Mouse (Mus musculus): ENCODE measurements around the gene Gpr37l1. TPM values are rescaled to one million over a fixed set of nuclear protein-coding genes. Genes with fewer than 3 reads are reported as not detected.
A peak's percentile ranks its signal among the peaks of the same experiment; 100 is the strongest.

The Gpr37l1 gene
- polyA plus RNA-seq, 1 experiment from 2014 or later: 6.1 TPM

DNA sequence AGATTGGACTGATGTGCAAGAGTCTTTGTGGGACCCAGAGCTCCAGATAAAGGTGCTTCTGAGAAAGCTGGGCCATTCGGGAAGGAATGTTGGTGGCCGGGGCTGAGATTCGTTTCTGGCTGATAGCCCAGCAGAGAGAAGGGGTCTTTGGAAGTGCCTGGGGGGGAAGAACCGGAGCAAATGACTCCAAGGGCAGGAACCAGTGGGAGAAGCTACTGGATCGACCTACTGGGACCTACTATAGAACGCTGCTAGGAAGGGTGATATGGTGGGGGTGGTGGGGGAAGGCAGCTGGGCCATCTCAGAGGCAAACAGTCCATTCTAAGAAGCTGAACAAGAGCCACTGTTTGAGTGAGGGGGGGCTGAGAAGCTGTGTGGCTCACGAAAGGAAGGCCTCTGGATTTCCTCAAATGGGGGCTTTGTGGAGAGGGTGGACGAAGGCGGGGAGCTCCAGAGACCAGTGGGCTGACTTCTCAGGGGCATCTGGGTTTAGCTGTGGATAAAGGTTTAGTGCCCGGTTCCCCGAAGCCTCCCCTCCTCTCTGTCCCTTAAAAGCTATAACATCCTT, 7.8 kb downstream of the Gpr37l1 start:
- 60% methylated on average over 11 of the region's 11 CpGs for WGBS
- peak; percentile 29 for ATAC-seq
- Histone ChIP-seq H3K4me2 (ENCODE audit: low read length) (no peak overlapping the region), H3K27ac (ENCODE audit: low read depth, low read length) (peak overlapping the region; percentile 83), H3K9me3 (ENCODE audit: control insufficient read depth, low read length) (no peaks in the 10 kb centered on the region), H3K36me3 (ENCODE audit: control insufficient read depth, insufficient read depth, low read length) (peaks cover 16% of the 10 kb centered on the region), H3K9ac (ENCODE audit: low read depth, low read length) (no peak overlapping the region), H3K4me3 (ENCODE audit: low read length) (no peak overlapping the region), H3K27me3 (replicated peaks; ENCODE audit: control insufficient read depth, insufficient read depth, low read length) (no peaks in the 10 kb centered on the region), H3K4me1 (ENCODE audit: control insufficient read depth, insufficient read depth, low read depth, low read length) (peaks cover 5% of the 10 kb centered on the region)

DNA sequence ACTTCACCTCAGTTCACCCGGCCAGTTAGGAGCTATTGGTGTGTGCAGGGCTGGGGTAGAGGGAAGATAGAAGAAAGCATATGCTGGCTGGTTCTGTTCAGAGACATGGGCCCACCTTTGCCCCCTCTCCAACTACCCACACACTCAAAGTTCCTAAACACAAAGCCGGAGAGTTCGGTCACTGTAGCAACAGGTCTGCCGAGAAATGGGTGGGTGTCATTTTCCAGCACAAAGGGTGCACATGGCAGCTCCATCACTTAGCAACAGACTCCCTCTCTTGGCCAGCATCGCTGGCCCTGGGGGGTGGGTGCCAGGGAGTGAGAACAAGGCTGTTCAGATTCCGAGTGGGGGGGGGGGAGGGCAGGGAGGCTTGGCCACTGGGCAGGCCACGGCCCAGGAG, 8.4 kb downstream of the Gpr37l1 start:
- Histone ChIP-seq H3K9ac (ENCODE audit: low read depth, low read length) (0 out of 2 replicates have a peak overlapping the region, but pooled peaks have one; percentile 8), H3K36me3 (ENCODE audit: control insufficient read depth, insufficient read depth, low read length) (peaks cover 16% of the 10 kb centered on the region), H3K4me2 (ENCODE audit: low read length) (peak overlapping the region; percentile 15; the same call in 1 of the 2 replicates), H3K4me1 (ENCODE audit: control insufficient read depth, insufficient read depth, low read depth, low read length) (peaks cover 11% of the 10 kb centered on the region), H3K4me3 (ENCODE audit: low read length) (no peak overlapping the region), H3K9me3 (ENCODE audit: control insufficient read depth, low read length) (no peaks in the 10 kb centered on the region), H3K27me3 (replicated peaks; ENCODE audit: control insufficient read depth, insufficient read depth, low read length) (no peaks in the 10 kb centered on the region), H3K27ac (ENCODE audit: low read depth, low read length) (peak overlapping the region; percentile 83)
- peak; percentile 72 for ATAC-seq
- 28% methylated on average over 7 of the region's 7 CpGs for WGBS

DNA sequence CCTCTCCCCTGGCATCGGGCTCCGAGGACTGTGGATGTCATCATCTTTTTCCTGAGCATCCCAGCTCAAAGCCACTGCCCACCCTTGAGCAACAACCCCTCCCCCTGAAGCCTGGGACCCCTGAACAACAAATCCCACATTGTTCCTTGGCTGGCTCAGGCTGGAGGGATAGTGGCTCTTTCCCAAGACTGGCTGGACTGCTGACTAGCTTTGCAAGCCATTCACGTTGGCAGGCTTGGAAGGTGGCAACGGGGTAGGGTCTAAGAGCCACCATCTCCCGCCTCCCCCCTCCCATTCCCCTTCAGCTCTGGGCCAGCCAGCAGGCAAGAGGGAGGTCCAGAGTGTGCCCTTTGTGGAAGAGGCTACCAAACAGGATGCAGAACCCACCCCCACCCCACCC, 8.8 kb downstream of the Gpr37l1 start:
- H3K4me1 ChIP-seq (ENCODE audit: control insufficient read depth, insufficient read depth, low read depth, low read length): peaks cover 14% of the 10 kb centered on the region
- WGBS: 31% methylated on average over 5 of the region's 5 CpGs
- ATAC-seq: peak; percentile 87

DNA sequence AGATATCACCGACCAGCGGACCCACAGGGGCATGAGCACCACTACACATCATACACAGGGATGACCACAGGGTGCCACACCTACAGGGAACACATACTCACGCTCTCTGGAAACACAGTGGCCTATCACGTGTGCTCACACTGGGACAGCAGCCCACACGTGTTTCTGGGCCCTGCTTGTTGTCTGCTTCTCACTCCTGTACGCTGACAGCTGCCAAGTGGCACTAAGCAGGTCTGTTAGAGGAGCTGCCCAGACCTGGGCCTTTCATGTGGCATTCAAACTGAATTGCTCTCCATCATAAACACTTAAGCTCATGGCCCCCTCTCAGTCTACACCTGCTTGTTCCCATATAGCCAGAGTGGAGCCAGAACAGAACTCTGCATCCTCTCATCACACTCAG, 11.2 kb downstream of the Gpr37l1 start:
- Histone ChIP-seq H3K36me3 (ENCODE audit: control insufficient read depth, insufficient read depth, low read length) (peaks cover 18% of the 10 kb centered on the region), H3K4me3 (ENCODE audit: low read length) (no peak overlapping the region), H3K4me1 (ENCODE audit: control insufficient read depth, insufficient read depth, low read depth, low read length) (peaks cover 14% of the 10 kb centered on the region), H3K27ac (ENCODE audit: low read depth, low read length) (peak overlapping the region; percentile 40; the same call in 1 of the 2 replicates), H3K4me2 (ENCODE audit: low read length) (no peak overlapping the region), H3K27me3 (replicated peaks; ENCODE audit: control insufficient read depth, insufficient read depth, low read length) (no peaks in the 10 kb centered on the region), H3K9me3 (ENCODE audit: control insufficient read depth, low read length) (no peaks in the 10 kb centered on the region), H3K9ac (ENCODE audit: low read depth, low read length) (no peak overlapping the region)
- WGBS: 80% methylated on average over 6 of the region's 6 CpGs
- no peak for ATAC-seq

More for the DNA sequence above, 8.8 kb downstream of the Gpr37l1 start:
- H3K27me3 ChIP-seq (replicated peaks; ENCODE audit: control insufficient read depth, insufficient read depth, low read length): no peaks in the 10 kb centered on the region
- H3K9me3 ChIP-seq (ENCODE audit: control insufficient read depth, low read length): no peaks in the 10 kb centered on the region
- H3K9ac ChIP-seq (ENCODE audit: low read depth, low read length): no peak overlapping the region
- H3K4me2 ChIP-seq (ENCODE audit: low read length): peak overlapping the region; percentile 15; the same call in 1 of the 2 replicates
- H3K36me3 ChIP-seq (ENCODE audit: control insufficient read depth, insufficient read depth, low read length): peaks cover 16% of the 10 kb centered on the region
- H3K27ac ChIP-seq (ENCODE audit: low read depth, low read length): peak overlapping the region; percentile 83
- no peak overlapping the region for H3K4me3 ChIP-seq (ENCODE audit: low read length)

DNA sequence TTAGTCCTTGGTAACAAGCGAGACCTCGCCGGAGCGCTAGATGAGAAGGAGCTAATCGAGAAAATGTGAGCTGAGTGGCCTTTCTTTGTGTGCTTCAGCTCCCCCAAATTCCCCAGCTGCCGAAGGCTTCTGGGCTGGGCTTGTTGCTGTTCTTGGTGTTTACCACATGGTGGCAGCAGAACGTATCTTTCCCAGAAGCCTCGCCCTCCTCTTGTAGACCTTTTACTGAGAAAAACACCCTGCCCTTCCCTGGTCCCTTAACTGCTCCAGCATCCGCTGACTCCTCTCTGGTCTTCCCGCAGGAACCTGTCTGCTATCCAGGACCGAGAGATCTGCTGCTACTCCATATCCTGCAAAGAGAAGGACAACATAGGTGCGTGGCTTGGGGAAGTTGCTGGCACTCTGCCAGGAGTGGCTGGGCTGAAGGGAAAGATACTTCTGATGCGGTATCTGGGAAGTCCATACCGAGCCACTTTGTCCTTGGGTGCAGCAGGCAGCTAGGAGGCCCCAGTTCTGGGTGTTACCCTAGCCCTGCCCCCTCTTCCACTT, 13.0 kb downstream of the Gpr37l1 start:
- H3K9me3 ChIP-seq (ENCODE audit: control insufficient read depth, low read length): no peaks in the 10 kb centered on the region
- H3K4me3 ChIP-seq (ENCODE audit: low read length): peak overlapping the region; percentile 11; the same call in 1 of the 2 replicates
- H3K4me1 ChIP-seq (ENCODE audit: control insufficient read depth, insufficient read depth, low read depth, low read length): peaks cover 29% of the 10 kb centered on the region
- H3K9ac ChIP-seq (ENCODE audit: low read depth, low read length): peak overlapping the region; percentile 63
- H3K36me3 ChIP-seq (ENCODE audit: control insufficient read depth, insufficient read depth, low read length): peaks cover 18% of the 10 kb centered on the region
- 1% methylated on average over 14 of the region's 14 CpGs for WGBS
- no peaks in the 10 kb centered on the region for H3K27me3 ChIP-seq (replicated peaks; ENCODE audit: control insufficient read depth, insufficient read depth, low read length)
- ATAC-seq: peak; percentile 37
- peak overlapping the region; percentile 86 for H3K27ac ChIP-seq (ENCODE audit: low read depth, low read length)
- H3K4me2 ChIP-seq (ENCODE audit: low read length): peak overlapping the region; percentile 46

DNA sequence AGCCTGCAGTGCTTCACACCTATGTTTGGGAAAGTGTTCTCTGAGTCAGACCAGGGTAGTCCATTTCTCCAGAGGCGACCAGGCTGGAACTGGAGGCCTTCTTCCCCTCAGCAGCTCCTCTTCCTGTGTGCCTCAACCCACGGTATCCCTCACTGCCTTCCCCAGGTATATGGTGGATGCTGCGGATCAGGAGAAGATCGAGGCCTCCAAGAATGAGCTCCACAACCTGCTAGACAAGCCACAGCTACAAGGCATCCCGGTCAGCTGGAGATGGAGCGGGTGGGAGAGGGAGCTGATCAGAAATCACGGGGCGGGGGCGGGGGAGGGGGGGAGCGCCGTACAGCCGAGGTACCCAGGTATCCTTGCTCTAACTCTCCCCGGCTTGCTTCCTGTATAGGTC, 13.5 kb downstream of the Gpr37l1 start:
- Histone ChIP-seq H3K36me3 (ENCODE audit: control insufficient read depth, insufficient read depth, low read length) (peaks cover 18% of the 10 kb centered on the region), H3K4me2 (ENCODE audit: low read length) (peak overlapping the region; percentile 46), H3K27me3 (replicated peaks; ENCODE audit: control insufficient read depth, insufficient read depth, low read length) (no peaks in the 10 kb centered on the region), H3K9ac (ENCODE audit: low read depth, low read length) (peak overlapping the region; percentile 63), H3K4me1 (ENCODE audit: control insufficient read depth, insufficient read depth, low read depth, low read length) (peaks cover 32% of the 10 kb centered on the region), H3K27ac (ENCODE audit: low read depth, low read length) (peak overlapping the region; percentile 86), H3K9me3 (ENCODE audit: control insufficient read depth, low read length) (no peaks in the 10 kb centered on the region), H3K4me3 (ENCODE audit: low read length) (no peak overlapping the region)
- peak; percentile 11; the same call in 1 of the 2 replicates for ATAC-seq
- WGBS: 18% methylated on average over 13 of the region's 13 CpGs

DNA sequence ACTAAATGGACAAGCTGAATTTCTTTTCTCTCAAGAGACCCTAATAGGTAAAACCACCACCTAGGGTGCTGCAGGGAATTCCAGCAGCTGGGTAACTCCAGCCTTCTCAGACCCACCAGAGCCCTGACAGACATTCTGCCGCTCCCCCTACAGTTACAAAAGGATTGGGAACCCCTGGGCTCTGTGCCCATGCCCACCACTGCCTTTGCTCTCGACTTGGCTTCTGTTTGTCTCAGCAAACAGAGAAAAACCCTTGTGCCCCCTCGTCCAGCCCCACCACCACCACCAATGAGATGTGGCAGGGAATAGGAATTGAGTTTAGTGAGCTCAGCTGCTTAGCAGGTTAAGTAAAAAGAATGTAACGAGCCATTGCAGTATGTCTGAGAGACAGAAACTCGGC, 18.5 kb downstream of the Gpr37l1 start:
- Histone ChIP-seq H3K27me3 (replicated peaks; ENCODE audit: control insufficient read depth, insufficient read depth, low read length) (no peaks in the 10 kb centered on the region), H3K9ac (ENCODE audit: low read depth, low read length) (peak overlapping the region; percentile 8; the same call in 1 of the 2 replicates), H3K4me2 (ENCODE audit: low read length) (peak overlapping the region; percentile 84), H3K4me3 (ENCODE audit: low read length) (peak overlapping the region; percentile 98), H3K27ac (ENCODE audit: low read depth, low read length) (peak overlapping the region; percentile 98), H3K36me3 (ENCODE audit: control insufficient read depth, insufficient read depth, low read length) (0 out of 2 replicates have a peak, but pooled peaks cover 2% of the 10 kb centered on the region), H3K4me1 (ENCODE audit: control insufficient read depth, insufficient read depth, low read depth, low read length) (peaks cover 35% of the 10 kb centered on the region), H3K9me3 (ENCODE audit: control insufficient read depth, low read length) (no peaks in the 10 kb centered on the region)
- 29% methylated on average over 5 of the region's 5 CpGs for WGBS
- peak; percentile 13 for ATAC-seq

DNA sequence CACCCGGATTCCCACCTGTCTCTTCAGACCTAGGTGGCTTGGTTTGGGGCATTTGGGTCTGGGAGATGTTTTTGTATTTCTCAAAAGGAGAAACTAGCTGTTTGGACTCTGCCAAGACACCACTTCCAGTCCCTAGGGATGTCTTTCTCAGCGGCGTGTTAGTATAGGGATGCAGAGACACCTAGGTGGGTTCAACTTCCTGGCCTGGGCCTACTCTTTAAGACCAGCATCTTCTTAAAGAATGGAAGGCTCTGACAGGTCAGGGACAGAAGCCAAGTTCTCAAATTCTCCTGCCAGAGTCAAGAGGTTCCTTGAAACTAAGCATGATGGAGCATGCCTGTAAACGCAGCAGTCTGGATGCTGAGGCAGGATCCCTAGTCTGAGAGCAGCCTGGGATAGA, 19.0 kb downstream of the Gpr37l1 start:
- Histone ChIP-seq H3K9me3 (ENCODE audit: control insufficient read depth, low read length) (no peaks in the 10 kb centered on the region), H3K27ac (ENCODE audit: low read depth, low read length) (peak overlapping the region; percentile 98), H3K36me3 (ENCODE audit: control insufficient read depth, insufficient read depth, low read length) (0 out of 2 replicates have a peak, but pooled peaks cover 2% of the 10 kb centered on the region), H3K4me2 (ENCODE audit: low read length) (peak overlapping the region; percentile 84), H3K4me3 (ENCODE audit: low read length) (peak overlapping the region; percentile 98), H3K4me1 (ENCODE audit: control insufficient read depth, insufficient read depth, low read depth, low read length) (peaks cover 33% of the 10 kb centered on the region), H3K27me3 (replicated peaks; ENCODE audit: control insufficient read depth, insufficient read depth, low read length) (no peaks in the 10 kb centered on the region), H3K9ac (ENCODE audit: low read depth, low read length) (peak overlapping the region; percentile 99)
- no peak for ATAC-seq
- WGBS: 38% methylated on average over 4 of the region's 4 CpGs

DNA sequence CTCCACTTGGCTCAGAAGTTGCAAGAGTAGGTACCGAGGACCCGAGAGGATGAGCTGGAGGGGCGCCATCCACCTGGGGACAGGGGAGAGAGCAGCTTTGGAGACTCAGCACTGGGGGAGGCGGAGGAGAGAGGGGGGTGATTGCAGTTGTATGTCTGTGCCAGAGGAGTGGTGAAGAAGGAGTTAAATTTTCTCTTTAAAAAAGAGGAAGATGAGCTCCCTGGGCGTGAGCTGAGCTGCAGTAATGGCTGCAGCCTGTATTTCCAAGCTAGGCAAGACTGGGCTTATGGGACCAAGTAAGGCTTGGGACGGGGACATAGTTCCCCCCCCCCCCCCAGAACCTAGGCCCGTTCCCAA, 19.8 kb downstream of the Gpr37l1 start:
- H3K4me1 ChIP-seq (ENCODE audit: control insufficient read depth, insufficient read depth, low read depth, low read length): peaks cover 33% of the 10 kb centered on the region

More for the DNA sequence above, 19.8 kb downstream of the Gpr37l1 start:
- H3K27ac ChIP-seq (ENCODE audit: low read depth, low read length): peak overlapping the region; percentile 98
- H3K9ac ChIP-seq (ENCODE audit: low read depth, low read length): peak overlapping the region; percentile 99
- peak overlapping the region; percentile 98 for H3K4me3 ChIP-seq (ENCODE audit: low read length)
- H3K4me2 ChIP-seq (ENCODE audit: low read length): peak overlapping the region; percentile 84
- H3K27me3 ChIP-seq (replicated peaks; ENCODE audit: control insufficient read depth, insufficient read depth, low read length): no peaks in the 10 kb centered on the region
- 0 out of 2 replicates have a peak, but pooled peaks cover 2% of the 10 kb centered on the region for H3K36me3 ChIP-seq (ENCODE audit: control insufficient read depth, insufficient read depth, low read length)
- WGBS: under 1% methylated on average over 7 of the region's 7 CpGs
- no peak for ATAC-seq
- no peaks in the 10 kb centered on the region for H3K9me3 ChIP-seq (ENCODE audit: control insufficient read depth, low read length)
